Mouse (Mus musculus) MEL (cell line): ENCODE data around the gene Fer1l4. TPM values are rescaled to one million over a fixed set of nuclear protein-coding genes. Genes with fewer than 3 reads are reported as not detected.
A peak's percentile ranks its signal among the peaks of the same experiment; 100 is the strongest.

Experiments
- DNase-seq: peaks from one replicate; pipeline ENCODE4 v3.0.0; 2011; ENCODE audit warnings: low read depth, low spot score
- H3K27ac ChIP-seq: 2 replicates; pipeline ENCODE4 v1.5.1; 2012; ENCODE audit warnings: low read depth, mild to moderate bottlenecking, control low read depth, low read length, moderate library complexity; ENCODE audit not compliant: control insufficient read depth
- H3K27me3 ChIP-seq, 2 experiments: fragments of 150-350 bp in 1 of 2; sonication (generic) in 1 of 2; 2 replicates each; pipeline ENCODE4 v1.6.1; 2012; ENCODE audit warnings: low read length in 2 of 2, mild to moderate bottlenecking in 2 of 2, improper control_type of control experiment in 1 of 2, moderate library complexity in 1 of 2; ENCODE audit not compliant: insufficient read depth in 2 of 2, control insufficient read depth in 1 of 2
- H3K36me3 ChIP-seq, 2 experiments: 2 replicates each; pipeline ENCODE4 v1.6.1; 2012 to 2014; ENCODE audit warnings: low read length in 2 of 2, improper control_type of control experiment in 1 of 2, inconsistent platforms in 1 of 2, mild to moderate bottlenecking in 1 of 2; ENCODE audit not compliant: insufficient read depth in 2 of 2, control insufficient read depth in 1 of 2
- H3K4me1 ChIP-seq, 2 experiments: fragments of 150-350 bp in 1 of 2; sonication (generic) in 1 of 2; 2 replicates each; pipeline ENCODE4 v1.6.1; 2012; ENCODE audit warnings: low read length in 2 of 2, improper control_type of control experiment in 1 of 2, mild to moderate bottlenecking in 1 of 2; ENCODE audit not compliant: insufficient read depth in 2 of 2, control insufficient read depth in 1 of 2
- H3K4me3 ChIP-seq, 2 experiments: fragments of 150-350 bp in 1 of 2; sonication (generic) in 1 of 2; 2 replicates each; pipeline ENCODE4 v1.5.1; 2012; ENCODE audit warnings: low read depth in 2 of 2, low read length in 2 of 2, mild to moderate bottlenecking in 2 of 2, moderate library complexity in 2 of 2, control low read depth in 1 of 2, improper control_type of control experiment in 1 of 2; ENCODE audit not compliant: control insufficient read depth in 1 of 2, insufficient read depth in 1 of 2
- H3K79me2 ChIP-seq: 2 replicates; pipeline ENCODE4 v1.6.1; 2012; ENCODE audit warnings: mild to moderate bottlenecking, low read length, moderate library complexity; ENCODE audit not compliant: control insufficient read depth, poor library complexity, insufficient read depth
- H3K9ac ChIP-seq: 2 replicates; pipeline ENCODE4 v1.6.1; 2012; ENCODE audit warnings: low read depth, mild to moderate bottlenecking, control low read depth, low read length, moderate library complexity; ENCODE audit not compliant: control insufficient read depth, poor library complexity, severe bottlenecking
- H3K9me3 ChIP-seq: fragments of 150-350 bp; sonication (generic); replicated peaks from 2 replicates; pipeline ENCODE4 v1.6.1; 2012; ENCODE audit warnings: mild to moderate bottlenecking, low read length, improper control_type of control experiment, moderate library complexity; ENCODE audit not compliant: insufficient read depth
- BHLHE40 ChIP-seq: IDR thresholded peaks from 2 replicates; pipeline ENCODE4 v1.6.1; 2012; ENCODE audit warnings: low read depth, mild to moderate bottlenecking, inconsistent platforms, low read length, improper control_type of control experiment, borderline replicate concordance
- CHD2 ChIP-seq: IDR thresholded peaks from 2 replicates; pipeline ENCODE4 v1.6.1; 2011; ENCODE audit warnings: low read length, improper control_type of control experiment
- E2F4 ChIP-seq: IDR thresholded peaks from 2 replicates; pipeline ENCODE4 v1.6.1; 2011; ENCODE audit warnings: low read depth, low read length, improper control_type of control experiment, borderline replicate concordance
- ELF1 ChIP-seq: IDR thresholded peaks from 2 replicates; pipeline ENCODE4 v1.6.1; 2014; ENCODE audit warnings: low read depth, mild to moderate bottlenecking, inconsistent platforms, low read length, improper control_type of control experiment, moderate library complexity
- EP300 ChIP-seq, 2 experiments: IDR thresholded peaks; 2 replicates each; pipeline ENCODE4 v1.6.1; 2011; ENCODE audit warnings: improper control_type of control experiment in 2 of 2, low read length in 2 of 2, low read depth in 1 of 2, mild to moderate bottlenecking in 1 of 2
- ETS1 ChIP-seq: IDR thresholded peaks from 2 replicates; pipeline ENCODE4 v1.6.1; 2012; ENCODE audit warnings: low read depth, mild to moderate bottlenecking, inconsistent platforms, low read length, improper control_type of control experiment, moderate library complexity
- GABPA ChIP-seq: IDR thresholded peaks from 2 replicates; pipeline ENCODE4 v1.6.1; 2012; ENCODE audit warnings: low read depth, mild to moderate bottlenecking, inconsistent platforms, low read length, improper control_type of control experiment, moderate library complexity
- GATA1 ChIP-seq: IDR thresholded peaks from 2 replicates; pipeline ENCODE4 v1.6.1; 2011; ENCODE audit warnings: low read depth, low read length, improper control_type of control experiment
- HCFC1 ChIP-seq: IDR thresholded peaks from 2 replicates; pipeline ENCODE4 v1.6.1; 2012; ENCODE audit warnings: low read depth, mild to moderate bottlenecking, inconsistent platforms, low read length, improper control_type of control experiment, moderate library complexity
- JUND ChIP-seq: IDR thresholded peaks from 2 replicates; pipeline ENCODE4 v1.6.1; 2011; ENCODE audit warnings: low read depth, mild to moderate bottlenecking, improper control_type of control experiment, low read length
- KAT2A ChIP-seq: conservative IDR thresholded peaks from 2 replicates; pipeline ENCODE4 v1.6.1; 2012; ENCODE audit warnings: low read depth, low read length, improper control_type of control experiment, inconsistent platforms
- MAFK ChIP-seq: IDR thresholded peaks from 2 replicates; pipeline ENCODE4 v1.6.1; 2011; ENCODE audit warnings: low read depth, mild to moderate bottlenecking, low read length, improper control_type of control experiment, borderline replicate concordance
- MAX ChIP-seq: IDR thresholded peaks from 2 replicates; pipeline ENCODE4 v1.6.1; 2011; ENCODE audit warnings: low read length, improper control_type of control experiment
- MEF2A ChIP-seq: IDR thresholded peaks from 2 replicates; pipeline ENCODE4 v1.6.1; 2014; ENCODE audit warnings: low read depth, mild to moderate bottlenecking, inconsistent platforms, low read length, improper control_type of control experiment; ENCODE audit not compliant: poor library complexity, insufficient replicate concordance, severe bottlenecking; ENCODE audit errors: extremely low read depth
- MXI1 ChIP-seq: IDR thresholded peaks from 2 replicates; pipeline ENCODE4 v1.6.1; 2011; ENCODE audit warnings: mild to moderate bottlenecking, low read depth, low read length, improper control_type of control experiment
- MYB ChIP-seq: IDR thresholded peaks from 2 replicates; pipeline ENCODE4 v1.6.1; 2011; ENCODE audit warnings: mild to moderate bottlenecking, low read depth, low read length, improper control_type of control experiment
- NELFE ChIP-seq: IDR thresholded peaks from 2 replicates; pipeline ENCODE4 v1.6.1; 2011; ENCODE audit warnings: low read depth, low read length, improper control_type of control experiment
- NRF1 ChIP-seq: IDR thresholded peaks from 2 replicates; pipeline ENCODE4 v1.6.1; 2014; ENCODE audit warnings: low read depth, mild to moderate bottlenecking, inconsistent platforms, low read length, improper control_type of control experiment, moderate library complexity; ENCODE audit not compliant: poor library complexity, insufficient read depth, severe bottlenecking
- POLR2A ChIP-seq, 2 experiments: IDR thresholded peaks; 2 replicates each; pipeline ENCODE4 v1.6.1; 2011 to 2012; ENCODE audit warnings: low read length in 2 of 2, mild to moderate bottlenecking in 2 of 2, control low read depth in 1 of 2, improper control_type of control experiment in 1 of 2, low read depth in 1 of 2, moderate library complexity in 1 of 2; ENCODE audit not compliant: control insufficient read depth in 1 of 2, insufficient read depth in 1 of 2, poor library complexity in 1 of 2
- POLR2AphosphoS2 ChIP-seq: IDR thresholded peaks from 2 replicates; pipeline ENCODE4 v1.6.1; 2011; ENCODE audit warnings: low read length, improper control_type of control experiment
- POLR2AphosphoS5 ChIP-seq: IDR thresholded peaks from 2 replicates; pipeline ENCODE4 v1.6.1; 2012; ENCODE audit warnings: low read depth, borderline replicate concordance, mild to moderate bottlenecking, inconsistent platforms, low read length, moderate library complexity, mixed read lengths
- RCOR1 ChIP-seq: IDR thresholded peaks from 2 replicates; pipeline ENCODE4 v1.6.1; 2012; ENCODE audit warnings: low read depth, mild to moderate bottlenecking, inconsistent platforms, low read length, improper control_type of control experiment
- SIN3A ChIP-seq: IDR thresholded peaks from 2 replicates; pipeline ENCODE4 v1.6.1; 2012; ENCODE audit warnings: low read length, improper control_type of control experiment, inconsistent platforms
- TAL1 ChIP-seq: IDR thresholded peaks from 2 replicates; pipeline ENCODE4 v1.6.1; 2012; ENCODE audit warnings: mild to moderate bottlenecking, inconsistent platforms, low read length, moderate library complexity, mixed read lengths
- TCF12 ChIP-seq: IDR thresholded peaks from 2 replicates; pipeline ENCODE4 v1.6.1; 2014; ENCODE audit warnings: low read depth, mild to moderate bottlenecking, inconsistent platforms, low read length, improper control_type of control experiment, moderate library complexity
- UBTF ChIP-seq: IDR thresholded peaks from 2 replicates; pipeline ENCODE4 v1.6.1; 2012; ENCODE audit warnings: low read depth, mild to moderate bottlenecking, inconsistent platforms, low read length, improper control_type of control experiment, moderate library complexity, borderline replicate concordance; ENCODE audit not compliant: insufficient read depth
- USF1 ChIP-seq: IDR thresholded peaks from 2 replicates; pipeline ENCODE4 v1.6.1; 2014; ENCODE audit warnings: low read depth, mild to moderate bottlenecking, inconsistent platforms, low read length, improper control_type of control experiment, moderate library complexity
- USF2 ChIP-seq, 2 experiments: IDR thresholded peaks; 2 replicates each; pipeline ENCODE4 v1.6.1; 2011 to 2012; ENCODE audit warnings: improper control_type of control experiment in 2 of 2, low read length in 2 of 2, borderline replicate concordance in 1 of 2, inconsistent platforms in 1 of 2, low read depth in 1 of 2, mild to moderate bottlenecking in 1 of 2; ENCODE audit not compliant: insufficient read depth in 1 of 2
- ZC3H11A ChIP-seq: IDR thresholded peaks from 2 replicates; pipeline ENCODE4 v1.6.1; 2012; ENCODE audit warnings: low read depth, mild to moderate bottlenecking, inconsistent platforms, low read length, improper control_type of control experiment
- ZKSCAN1 ChIP-seq: IDR thresholded peaks from 2 replicates; pipeline ENCODE4 v1.6.1; 2012; ENCODE audit warnings: low read depth, mild to moderate bottlenecking, inconsistent platforms, low read length, improper control_type of control experiment, moderate library complexity
- ZNF384 ChIP-seq: IDR thresholded peaks from 2 replicates; pipeline ENCODE4 v1.6.1; 2012; ENCODE audit warnings: low read depth, mild to moderate bottlenecking, inconsistent platforms, low read length, improper control_type of control experiment
- polyA plus RNA-seq, 2 experiments: library from polyadenylated mRNA; stranded (reverse) in 1 of 2; unstranded in 1 of 2; fragments of >175 nt in 1 of 2; fragments of >200 nt in 1 of 2; gene quantifications; 2 replicates each; pipeline versions ENCODE4 v1.2.1 to v1.2.4; 2012; ENCODE audit warnings: low replicate concordance in 2 of 2, low read depth in 1 of 2; ENCODE audit not compliant: insufficient read length in 2 of 2, insufficient read depth in 1 of 2, missing spikeins in 1 of 2
- total RNA-seq: library from RNA; depleted of rRNA; stranded (reverse); fragments of 300-350 nt; gene quantifications from 2 replicates; pipeline ENCODE4 v1.2.3, GENCODE M21; 2012

The Fer1l4 gene
- total and polyA plus RNA-seq, 3 experiments = 0.04 to 0.07 TPM; not detected in 1

GRCm38 (mm10) chr2:155991151-155991550 is 61.6 kb downstream of the Fer1l4 start:
- Histone ChIP-seq H3K27me3 (no peaks in the 10 kb centered on the region), H3K36me3 (peaks cover 0 to 16% of the 10 kb centered on the region in 2 experiments; a peak in 2 of 4 replicates), H3K4me1 (peaks cover 9 to 20% of the 10 kb centered on the region in 2 experiments; a peak in 3 of 4 replicates), H3K9ac (no peak overlapping the region), H3K27ac (no peak overlapping the region), H3K9me3 (no peaks in the 10 kb centered on the region), H3K4me3 (no peak overlapping the region), H3K79me2 (no peaks in the 10 kb centered on the region)
- DNase-seq = no peak
- TF ChIP-seq MYB (no peak), ELF1 (no peak), SIN3A (no peak), UBTF (no peak), USF2 (IDR thresholded peaks at IDR 0.05; ENCODE audit: borderline replicate concordance in 1 of 2, insufficient read depth in 1 of 2, low read depth in 1 of 2, low read length in 2 of 2) (no peak)

GRCm38 (mm10) chr2:155989085-155989484 is 63.7 kb downstream of the Fer1l4 start:
- Histone ChIP-seq H3K4me3 (peak overlapping the region; percentile 24 to 27; a peak in 3 of 4 replicates), H3K27ac (peak overlapping the region; percentile 95), H3K79me2 (no peaks in the 10 kb centered on the region), H3K9ac (peak overlapping the region; percentile 60), H3K27me3 (no peaks in the 10 kb centered on the region), H3K36me3 (peaks cover 0 to 16% of the 10 kb centered on the region in 2 experiments; a peak in 2 of 4 replicates), H3K9me3 (no peaks in the 10 kb centered on the region), H3K4me1 (peaks cover 9 to 20% of the 10 kb centered on the region in 2 experiments; a peak in 3 of 4 replicates)
- peak; percentile 90 for DNase-seq
- TF ChIP-seq POLR2AphosphoS5 (no peak), GABPA (no peak), RCOR1 (peak; percentile 77), MXI1 (peak; percentile 61), TCF12 (peak; percentile 91), MAX (peak; percentile 56), USF1 (no peak), MEF2A (no peak), MAFK (peak; percentile 43; the same call in 1 of the 2 replicates), NRF1 (no peak), USF2 (IDR thresholded peaks at IDR 0.05; ENCODE audit: borderline replicate concordance in 1 of 2, insufficient read depth in 1 of 2, low read depth in 1 of 2, low read length in 2 of 2) (no peak), NELFE (peak; percentile 46; the same call in 1 of the 2 replicates), JUND (no peak), BHLHE40 (0 out of 2 replicates have a peak, but pooled peaks have one; percentile 19), CHD2 (no peak), GATA1 (peak; percentile 88), ZKSCAN1 (no peak), ZNF384 (no peak), KAT2A (no peak), ZC3H11A (no peak), TAL1 (peak; percentile 76), POLR2A (IDR thresholded peaks at IDR 0.05; ENCODE audit: control insufficient read depth in 1 of 2, insufficient read depth in 1 of 2, low read depth in 1 of 2, low read length in 2 of 2, poor library complexity in 1 of 2) (peak in 1 of 2 experiments; percentile 54; a peak in 1 of 4 replicates), EP300 (IDR thresholded peaks at IDR 0.05; ENCODE audit: low read depth in 1 of 2, low read length in 2 of 2) (peak; percentile 95 to 97), ETS1 (peak; percentile 93), POLR2AphosphoS2 (no peak), HCFC1 (peak; percentile 52), MYB (peak; percentile 94), E2F4 (no peak)
